Mouse (Mus musculus) gastrocnemius, adult 8-10 months (tissue): ENCODE results near the gene Unc93a2. TPM values are rescaled to one million over a fixed set of nuclear protein-coding genes. Genes with fewer than 3 reads are reported as not detected.
A peak's percentile ranks its signal among the peaks of the same experiment; 100 is the strongest.
"Not testable (repeated sequence)": the region's sequence is repeated elsewhere in the genome, so short reads cannot be mapped to it uniquely, and the experiment has no call there.

Experiments used
- DNase-seq, 2 experiments: peaks; one replicate each; pipeline ENCODE4 v3.0.0; 2022; ENCODE audit warnings: low spot score in 2 of 2
- total RNA-seq, 4 experiments: library from RNA; stranded (reverse); gene quantifications; 2 replicates each; pipeline ENCODE4 v1.2.4; 2022

The Unc93a2 gene
- total RNA-seq = under 1 TPM in 3 of 4 experiments, not detected in 1; 0.20 to 0.32 (median 0.31) TPM

DNA sequence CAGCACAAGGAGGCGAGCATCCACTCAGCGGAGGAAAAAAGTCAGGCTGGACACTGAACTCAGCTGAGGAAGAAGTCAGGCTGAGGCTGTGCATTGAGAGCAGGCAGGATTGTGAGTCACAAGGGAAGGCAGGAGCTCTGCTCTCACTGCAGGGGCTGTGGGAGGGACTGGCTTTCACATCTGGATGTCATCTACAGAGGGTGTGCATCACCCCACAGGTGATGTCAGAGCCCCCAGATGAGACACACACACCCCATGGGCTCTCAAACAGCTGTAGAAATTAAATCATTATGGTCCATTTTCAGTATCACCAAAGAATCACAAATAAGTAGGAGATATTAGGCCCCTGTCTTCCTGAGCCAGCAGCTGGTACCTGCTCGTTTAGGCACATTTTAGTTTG lies at the start of gene Unc93a2:
Gene Unc93a2, minus strand, starts transcription at position 101 of the 400 bp plus-strand sequence.
- not testable (repeated sequence) for DNase-seq

DNA sequence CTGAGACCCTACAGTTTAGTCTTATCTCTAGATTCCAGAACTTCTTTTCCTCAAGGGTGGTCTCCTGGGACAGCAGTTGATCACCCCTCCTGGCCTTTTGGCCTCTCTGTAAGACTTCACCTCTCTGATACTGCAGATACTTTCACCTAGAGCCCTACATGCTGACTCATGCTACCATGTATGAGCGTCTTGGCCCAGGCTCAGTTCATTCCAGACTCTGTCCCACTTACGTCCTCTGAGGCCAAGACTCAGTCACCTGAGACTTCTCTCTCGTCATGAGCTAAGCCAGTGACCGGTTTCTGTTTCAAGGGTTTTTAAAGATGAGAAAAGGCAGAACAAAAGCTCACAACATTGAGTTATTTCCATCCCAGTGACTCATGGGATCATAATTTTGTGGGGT lies 48.9 kb upstream of the Unc93a2 start:
- DNase-seq = peak; percentile 16 to 17

DNA sequence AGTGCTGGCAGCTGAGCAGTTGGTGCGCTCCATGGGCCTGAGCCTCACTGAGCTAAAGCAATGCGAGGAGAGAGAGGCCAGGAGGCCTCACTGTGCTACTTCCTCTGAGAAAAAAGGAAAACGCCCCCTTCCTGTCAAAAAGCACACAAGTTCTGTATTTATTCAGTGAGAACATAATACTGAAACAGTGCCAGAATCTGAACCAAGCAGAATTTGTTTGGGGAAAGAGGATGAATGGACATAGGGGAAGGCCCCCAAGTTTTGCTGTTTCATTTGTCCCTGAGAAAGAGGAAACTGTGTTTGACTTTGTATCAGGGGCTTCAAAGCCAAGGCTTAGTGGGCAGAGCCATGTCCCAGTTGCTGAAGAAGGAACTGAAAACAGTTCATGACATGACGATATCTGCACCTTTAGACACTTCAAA lies 45.0 kb upstream of the Unc93a2 start:
- DNase-seq = not testable (repeated sequence)

DNA sequence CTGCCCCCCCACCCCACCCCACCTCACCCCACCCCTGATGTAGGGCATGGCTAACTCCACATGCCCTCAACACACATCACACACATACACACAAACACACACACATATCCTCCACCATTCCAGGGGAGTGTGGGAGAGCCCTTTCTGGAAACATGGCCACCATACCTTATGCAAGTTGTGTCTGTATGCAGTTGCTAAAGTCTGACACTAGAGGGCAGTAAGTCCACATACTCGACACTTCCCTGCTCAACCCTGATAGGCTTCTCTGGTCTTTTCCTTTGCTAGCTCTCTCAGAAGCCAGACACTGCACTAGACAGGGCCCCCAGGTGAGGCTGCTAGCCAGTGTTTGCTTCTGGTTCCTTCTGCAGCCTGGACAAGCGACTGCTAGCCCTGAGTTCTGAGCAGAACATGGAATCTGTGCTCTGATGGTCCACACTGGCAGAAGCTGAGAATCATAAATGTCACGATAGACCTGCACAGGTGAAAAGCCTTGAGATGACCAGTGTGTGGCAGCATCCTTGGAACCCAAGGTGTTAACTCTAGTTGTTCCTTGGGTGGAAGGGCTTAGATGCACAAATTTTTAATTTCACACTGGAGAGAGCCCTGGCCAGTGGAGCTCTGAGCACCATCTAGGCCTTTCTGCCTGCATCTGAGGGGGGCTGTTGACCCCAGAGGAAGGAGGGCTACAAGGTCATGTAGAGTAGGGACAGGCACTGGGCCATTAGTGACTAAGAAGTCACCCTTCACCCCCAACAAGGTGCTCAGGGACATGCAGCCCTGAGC lies 35.1 kb upstream of the Unc93a2 start:
- DNase-seq = not testable (repeated sequence)

DNA sequence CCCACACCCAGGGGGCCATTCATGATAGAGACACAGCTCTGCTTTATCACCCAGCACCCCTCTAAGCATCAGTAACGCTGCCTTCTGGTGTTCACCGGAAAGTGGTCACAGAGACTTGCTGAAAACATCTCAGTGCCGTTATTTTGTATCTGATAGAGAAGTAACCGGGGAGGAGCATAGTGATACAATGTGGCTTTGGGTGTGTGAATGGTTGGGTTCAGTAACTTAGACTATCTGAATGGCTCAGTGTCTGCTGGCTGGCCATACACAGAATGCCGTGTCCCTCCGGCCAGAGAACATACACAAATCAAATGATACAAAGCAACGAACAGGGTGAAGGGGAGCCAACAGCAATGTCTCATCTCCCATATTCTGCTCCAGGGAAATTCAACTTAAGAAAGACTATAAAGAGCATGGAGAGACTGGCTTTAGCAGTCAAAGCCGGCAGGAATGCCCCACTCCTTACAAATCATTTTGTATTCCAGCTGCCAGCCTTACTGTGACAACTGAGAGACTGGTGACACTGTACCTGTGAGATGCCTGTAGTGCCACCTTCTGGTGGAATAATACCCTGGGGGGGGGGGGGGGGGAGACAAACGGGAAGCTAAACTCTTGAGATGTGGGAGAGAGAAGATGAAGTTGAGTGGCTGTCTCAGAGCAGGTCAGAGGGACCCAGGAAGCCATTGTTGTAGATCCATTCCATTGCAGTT lies 29.5 kb upstream of the Unc93a2 start:
- DNase-seq = not testable (repeated sequence)

DNA sequence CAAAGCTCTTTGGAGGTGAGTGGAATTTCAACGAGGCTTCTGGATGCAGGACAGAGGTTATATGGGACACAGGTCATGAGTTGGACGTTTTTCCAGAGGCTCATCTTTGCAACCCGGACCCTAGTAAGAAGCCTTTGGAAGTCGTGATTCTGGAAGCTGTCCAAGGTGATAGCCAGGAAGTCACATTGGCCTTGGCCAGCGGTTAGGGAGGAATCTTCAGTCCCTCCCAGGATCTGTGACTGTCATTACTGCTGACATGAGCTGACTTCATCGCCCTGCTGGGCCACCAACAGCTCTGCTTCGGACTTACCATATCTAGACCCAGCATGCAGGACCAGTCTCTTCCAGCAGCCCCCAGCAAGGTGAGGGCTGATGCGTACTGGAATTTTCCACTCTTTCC lies 28.1 kb upstream of the Unc93a2 start:
- DNase-seq = not testable (repeated sequence)

DNA sequence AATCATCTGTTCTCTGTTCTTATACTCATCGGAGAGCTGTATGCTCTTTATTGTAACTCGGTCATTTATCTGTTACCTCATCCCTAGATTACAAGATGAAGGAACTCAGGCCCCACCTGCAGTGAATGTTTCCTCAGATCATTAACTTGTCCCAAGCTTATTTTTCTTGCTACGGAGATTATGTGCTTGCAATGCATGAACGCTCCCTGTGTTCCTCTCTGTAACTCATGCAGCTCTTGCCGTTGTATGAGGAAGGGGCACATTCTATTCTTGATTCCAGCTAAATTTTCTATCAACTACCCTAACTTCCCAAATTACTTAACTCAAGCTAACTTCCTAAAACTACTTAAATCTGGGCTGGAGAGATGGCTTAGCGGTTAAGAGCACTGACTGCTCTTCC lies 14.5 kb upstream of the Unc93a2 start:
- DNase-seq = not testable (repeated sequence)

DNA sequence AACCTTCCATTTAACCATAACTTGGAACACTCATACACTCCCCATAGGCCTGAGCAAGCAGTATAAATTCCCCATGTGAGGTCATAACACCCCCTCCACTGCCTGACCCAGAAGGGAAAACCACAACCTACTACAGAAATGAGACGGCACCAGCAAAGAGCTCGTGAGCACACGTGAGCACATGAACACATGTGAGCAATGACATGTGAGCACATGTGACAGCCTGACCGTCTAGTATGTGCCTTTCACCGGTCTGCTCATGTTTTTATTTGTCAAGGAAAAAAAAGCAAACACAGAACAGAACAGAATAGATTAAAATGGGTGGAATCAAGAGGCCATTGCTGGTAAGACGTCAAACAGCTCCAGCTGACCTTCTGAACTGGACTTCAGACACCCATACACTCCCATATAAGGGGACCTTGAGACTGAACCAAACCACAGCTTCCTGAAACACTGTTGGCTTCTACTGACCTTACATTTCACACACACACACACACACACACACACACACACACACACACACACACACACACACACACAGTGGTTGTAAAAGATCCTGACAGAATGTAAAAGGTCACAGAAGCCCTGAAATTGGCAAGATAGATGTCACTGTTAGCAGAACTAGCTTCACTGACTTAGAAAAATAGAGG lies 13.1 kb upstream of the Unc93a2 start:
- DNase-seq = not testable (repeated sequence)

DNA sequence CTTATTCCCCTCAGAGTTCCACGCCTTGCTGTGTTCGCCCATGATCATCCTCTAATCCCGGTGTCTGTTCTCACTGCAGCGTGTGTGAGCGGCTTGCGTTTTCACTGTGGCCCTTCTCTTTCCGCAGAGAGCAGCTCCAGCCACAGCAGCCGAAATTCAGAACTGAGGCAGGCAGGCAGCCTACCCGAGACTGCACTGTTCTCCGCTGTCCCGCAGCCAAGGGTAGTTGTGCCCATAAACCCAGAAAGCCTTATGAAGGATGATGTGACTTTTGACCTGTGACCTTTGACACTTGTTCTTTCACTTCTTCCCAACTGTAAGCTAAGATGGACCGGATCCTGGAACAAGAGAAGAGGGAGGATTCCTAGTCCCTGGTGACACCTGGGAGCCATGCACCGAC lies 11.8 kb upstream of the Unc93a2 start:
- DNase-seq = not testable (repeated sequence)

DNA sequence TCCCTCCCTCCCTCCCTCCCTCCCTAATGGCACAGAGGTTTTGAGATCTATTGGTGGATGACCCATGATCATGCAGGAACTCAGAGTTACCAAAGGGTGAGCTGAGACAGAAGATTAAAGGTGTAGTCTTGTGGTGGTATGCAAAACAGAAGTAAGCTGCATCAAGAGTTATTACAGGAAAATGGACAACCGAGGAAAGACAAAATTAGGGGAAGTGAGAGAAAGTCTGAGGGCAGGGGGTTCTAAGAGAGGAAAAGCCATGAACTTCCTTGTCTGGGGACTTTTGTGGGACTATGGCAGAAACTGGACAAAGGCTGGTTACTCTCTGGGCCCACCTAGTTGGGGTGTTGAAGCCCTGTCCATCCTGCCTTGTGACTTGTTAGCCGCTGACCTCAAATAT lies 11.0 kb upstream of the Unc93a2 start:
- not testable (repeated sequence) for DNase-seq

DNA sequence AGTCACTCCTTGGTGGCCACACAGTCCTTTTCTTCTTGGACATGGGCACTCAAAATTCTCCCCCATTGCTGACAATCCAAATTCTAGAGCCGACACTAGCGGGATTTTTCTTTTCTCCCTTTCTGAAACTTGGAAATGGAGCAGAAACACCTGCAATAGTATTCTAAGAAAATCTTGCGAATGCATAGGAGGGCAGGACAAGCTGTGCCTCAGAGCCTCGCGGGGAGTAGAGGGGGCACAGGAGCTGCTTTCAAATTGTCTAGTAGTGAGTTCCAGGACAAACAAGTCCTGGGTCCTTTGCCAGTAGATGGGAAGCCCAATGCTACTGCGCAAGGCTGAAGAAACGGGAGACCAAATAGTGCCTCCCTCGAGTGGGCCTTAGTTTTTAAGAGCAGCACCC lies 10.4 kb upstream of the Unc93a2 start:
- DNase-seq = not testable (repeated sequence)

DNA sequence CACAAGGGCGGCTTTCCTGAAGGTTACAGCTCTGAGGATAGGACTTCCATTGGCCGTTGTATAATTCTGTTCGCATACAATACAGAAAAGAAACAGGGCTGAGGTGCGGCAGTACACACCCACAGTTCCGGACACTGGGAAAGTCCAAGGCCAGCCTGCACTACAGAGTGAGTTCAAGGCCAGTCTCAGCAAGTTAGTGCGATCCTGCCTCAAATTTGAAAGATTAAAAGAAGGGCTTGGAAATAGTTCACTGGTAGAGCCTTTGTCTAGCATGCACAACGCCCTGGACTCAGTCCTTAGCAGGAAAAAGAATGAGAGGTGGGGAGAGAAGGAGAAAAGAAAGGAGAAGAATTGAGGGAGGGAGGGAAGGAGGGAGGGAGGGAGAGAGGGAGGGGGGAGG lies 9.9 kb upstream of the Unc93a2 start:
- DNase-seq = not testable (repeated sequence)

DNA sequence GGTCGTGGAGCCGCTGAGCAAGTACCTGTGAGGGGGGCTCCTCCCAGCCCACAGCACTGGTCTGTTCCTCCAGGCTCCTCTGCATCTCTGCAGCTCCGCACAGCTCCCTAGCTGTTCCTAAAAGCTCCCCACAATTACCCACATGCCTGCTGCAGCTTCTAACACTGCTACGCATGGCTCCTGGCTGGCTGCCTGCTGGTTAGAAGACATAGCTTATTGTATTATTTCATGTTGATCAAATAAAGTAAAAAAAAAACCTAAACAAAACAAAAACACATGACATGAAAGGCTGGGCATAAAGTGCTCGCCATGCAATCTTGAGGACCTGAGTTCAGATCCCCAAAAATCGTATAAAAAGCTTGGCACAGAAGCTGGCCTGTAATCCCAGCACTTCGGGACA lies 4.6 kb upstream of the Unc93a2 start:
- not testable (repeated sequence) for DNase-seq

DNA sequence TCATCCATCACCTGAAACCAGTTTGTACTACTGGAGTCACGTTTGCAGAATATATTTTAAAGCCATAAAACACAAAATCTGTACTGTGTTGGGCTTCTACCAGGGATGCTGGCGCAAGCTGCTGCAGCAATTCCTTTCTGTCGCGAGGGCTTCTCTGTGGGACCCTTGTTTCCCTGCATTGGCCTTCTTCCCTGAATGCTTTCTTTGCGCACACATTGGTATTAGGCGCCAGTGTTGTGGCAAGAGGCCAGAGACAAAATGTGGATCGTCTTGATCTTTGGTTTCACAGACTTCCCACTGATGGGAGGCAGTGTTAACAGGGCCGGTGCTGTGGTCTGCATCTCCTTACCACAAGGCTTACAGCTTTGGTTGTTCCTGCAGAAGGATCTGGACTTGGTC lies 3.7 kb upstream of the Unc93a2 start:
- DNase-seq = not testable (repeated sequence)

DNA sequence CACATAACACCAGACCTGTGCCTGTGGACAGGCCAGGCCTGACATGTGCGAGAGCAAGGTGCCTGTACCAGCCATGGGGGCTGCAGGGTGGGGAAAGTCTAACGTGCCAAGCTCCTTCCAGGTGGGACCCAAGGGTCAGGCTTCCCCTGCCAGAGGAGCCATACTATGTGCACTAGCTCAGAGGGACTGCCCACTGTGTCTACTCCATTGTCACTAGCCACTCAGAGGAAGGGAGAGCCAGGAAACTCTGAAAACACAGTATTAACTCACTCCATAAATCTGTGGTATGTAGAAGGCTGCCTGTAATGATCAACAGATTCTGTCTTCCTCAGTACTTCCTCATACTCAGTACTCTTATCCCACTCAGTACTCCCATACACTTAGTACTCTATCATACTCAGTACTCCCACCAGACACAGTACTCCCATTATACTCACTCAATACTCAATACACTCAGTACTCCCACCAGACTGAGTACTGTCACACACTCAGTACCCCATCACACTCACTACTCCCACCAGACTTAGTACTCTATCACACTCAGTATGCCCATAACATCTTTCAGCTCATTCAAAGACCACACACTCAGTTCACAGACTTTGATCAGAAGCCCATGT lies 3.2 kb upstream of the Unc93a2 start:
- DNase-seq = not testable (repeated sequence)

DNA sequence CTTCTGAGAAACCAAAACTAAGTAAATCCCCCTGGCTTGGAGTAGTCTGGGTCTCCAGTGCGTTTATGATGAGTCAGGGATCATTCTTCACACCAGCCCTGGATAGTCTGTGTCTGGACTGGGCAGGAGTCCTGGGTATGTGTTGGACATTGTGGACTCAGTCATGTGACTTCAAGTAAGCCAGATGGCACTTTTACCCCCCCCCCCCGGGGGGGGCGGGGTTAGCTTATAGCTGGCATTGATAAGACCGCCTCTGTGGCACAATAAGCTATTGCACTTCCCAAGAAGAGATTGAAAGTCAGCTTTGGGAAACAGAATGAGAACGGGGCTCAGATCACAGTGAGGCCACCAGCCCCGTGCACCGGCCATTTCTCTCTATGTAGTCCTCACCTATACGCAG lies 752 bp upstream of the Unc93a2 start:
- DNase-seq = not testable (repeated sequence)

DNA sequence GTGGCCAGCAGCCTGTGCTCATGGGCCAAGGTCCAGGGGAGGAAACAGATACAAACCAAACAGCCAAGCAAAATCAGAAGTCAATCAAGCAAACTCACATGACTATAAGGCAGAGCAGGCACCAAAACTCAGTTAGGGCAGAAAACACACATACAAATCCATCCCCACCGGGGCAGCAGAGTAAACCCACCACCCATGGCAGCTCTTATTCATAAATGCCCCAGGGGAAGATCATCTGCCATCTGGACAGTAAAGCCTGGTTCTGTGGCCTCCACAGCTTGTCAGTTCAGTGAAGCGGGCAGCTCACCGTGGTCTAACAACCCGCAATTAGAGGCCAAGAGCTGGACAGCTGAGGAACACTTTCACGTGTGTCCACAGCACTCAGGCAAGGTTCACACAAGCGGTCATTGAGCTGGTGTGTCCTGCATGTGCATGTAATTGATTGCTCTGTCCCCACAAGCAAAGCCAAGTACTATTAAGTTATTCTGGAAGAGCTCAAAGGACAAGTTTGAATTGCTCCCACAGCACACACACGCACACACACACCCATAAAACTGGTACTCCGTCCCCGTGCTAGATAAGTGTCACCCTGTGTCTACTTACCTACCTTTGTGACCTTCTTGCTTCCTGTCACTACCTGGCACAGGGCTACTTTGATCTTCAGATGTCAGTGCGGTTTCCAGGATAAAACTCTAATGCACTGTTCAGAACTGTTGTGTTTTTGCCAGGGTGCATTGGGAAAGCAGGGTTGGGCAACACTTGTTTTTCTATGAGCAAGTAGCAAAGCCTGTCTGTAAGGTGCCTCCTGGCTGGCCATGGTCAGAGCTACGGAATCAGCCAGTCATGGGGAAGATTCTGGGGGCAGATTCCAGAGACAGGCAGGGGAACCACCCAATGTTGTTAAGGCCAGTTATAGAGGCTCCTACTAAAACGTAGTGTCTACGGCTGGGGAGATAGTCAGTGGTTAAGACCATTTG lies 1.8 kb downstream of the Unc93a2 start:
- DNase-seq = not testable (repeated sequence)

DNA sequence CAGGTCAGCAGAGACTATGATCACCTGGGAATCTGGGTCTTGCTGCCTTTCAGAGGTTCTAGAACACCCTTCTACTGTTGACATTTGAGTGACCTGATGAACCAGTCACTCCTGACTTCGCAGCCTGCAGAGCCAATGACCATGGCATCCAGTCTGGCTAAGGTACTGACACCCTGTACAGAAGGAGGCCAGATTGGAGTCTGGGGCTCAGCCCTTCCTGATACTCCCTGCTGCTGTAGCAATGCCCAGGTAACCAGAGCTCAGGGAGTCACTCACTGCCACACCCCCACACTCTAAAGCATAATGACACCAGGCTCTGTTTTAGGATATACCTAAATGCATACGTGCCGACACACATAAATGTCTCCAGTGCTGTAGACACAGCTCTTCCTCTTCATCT lies 2.6 kb downstream of the Unc93a2 start:
- not testable (repeated sequence) for DNase-seq

DNA sequence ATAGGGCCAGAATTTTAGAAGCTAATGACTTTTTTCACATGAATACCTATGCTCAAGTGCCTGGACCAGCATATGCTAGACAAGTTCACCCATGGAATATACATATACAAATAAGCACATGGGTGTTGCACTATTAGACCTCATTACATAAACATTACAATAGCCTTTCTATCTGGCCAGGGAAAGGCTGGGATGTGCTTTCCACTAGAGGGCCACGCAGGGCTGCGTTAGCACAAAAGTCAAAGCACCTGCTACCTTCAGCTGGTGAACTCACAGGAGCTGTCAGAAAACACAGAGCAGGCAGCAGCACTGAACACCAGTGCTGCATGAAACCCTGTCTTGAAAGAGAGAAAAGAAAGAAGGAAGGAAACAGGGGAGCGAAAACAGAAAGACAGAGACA lies 7.4 kb downstream of the Unc93a2 start:
- DNase-seq = not testable (repeated sequence)

DNA sequence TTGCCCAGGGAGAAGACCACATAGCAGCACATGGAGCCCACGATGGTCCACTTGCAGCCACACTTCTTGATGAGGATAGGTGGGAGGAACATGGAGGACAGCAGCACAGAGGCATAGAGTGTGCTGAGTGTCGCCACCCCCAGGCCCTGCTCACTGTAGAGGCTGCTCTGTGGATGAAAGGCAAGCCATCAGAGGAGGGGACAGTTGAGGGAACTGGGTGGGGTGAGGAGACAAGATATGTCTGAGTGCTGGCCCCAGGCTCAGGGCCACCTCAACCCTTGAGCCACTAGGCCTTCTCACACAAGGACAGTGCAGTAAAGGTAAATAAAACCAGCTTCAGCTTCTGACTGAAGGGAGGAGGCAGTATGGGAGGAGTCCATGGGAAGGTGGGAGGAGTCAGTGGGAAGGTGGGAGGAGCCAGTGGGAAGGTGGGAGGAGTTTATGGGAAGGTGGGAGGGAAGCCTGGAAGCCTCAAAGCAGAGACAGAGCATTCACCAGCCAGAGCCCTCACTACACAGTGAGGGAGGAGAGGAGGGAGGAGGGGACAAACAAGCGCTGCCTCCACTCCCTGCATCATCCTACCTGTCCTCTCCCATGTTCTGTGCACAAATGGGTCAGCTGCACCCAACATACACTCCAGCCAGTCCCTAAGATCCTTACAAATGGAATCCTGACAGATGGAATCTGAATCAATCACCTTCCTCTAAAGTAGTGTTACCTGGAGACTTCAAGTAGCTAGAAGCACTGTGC lies 8.1 kb downstream of the Unc93a2 start:
- DNase-seq = not testable (repeated sequence)
